Mouse (Mus musculus) Muller cell, postnatal 12 days (primary cell): Measurements from ENCODE around the gene Fam174b.

Experiments used
- DNase-seq: peaks from one replicate; pipeline ENCODE4 v3.0.0-alpha.2; 2015; ENCODE audit errors: inconsistent ontology term

Fam174b gene

GRCm38 (mm10) chr7:73814454-73814853 is 74.4 kb downstream of the Fam174b start:
- DNase-seq, result no peak

- no peak for DNase-seq
These were observed 76.3 kb downstream of the Fam174b start for GRCm38 (mm10) chr7:73816255-73816996.

- no peak for DNase-seq
These were observed 79.3 kb downstream of the Fam174b start for GRCm38 (mm10) chr7:73819366-73819765.
